In the genomic region with DNA sequence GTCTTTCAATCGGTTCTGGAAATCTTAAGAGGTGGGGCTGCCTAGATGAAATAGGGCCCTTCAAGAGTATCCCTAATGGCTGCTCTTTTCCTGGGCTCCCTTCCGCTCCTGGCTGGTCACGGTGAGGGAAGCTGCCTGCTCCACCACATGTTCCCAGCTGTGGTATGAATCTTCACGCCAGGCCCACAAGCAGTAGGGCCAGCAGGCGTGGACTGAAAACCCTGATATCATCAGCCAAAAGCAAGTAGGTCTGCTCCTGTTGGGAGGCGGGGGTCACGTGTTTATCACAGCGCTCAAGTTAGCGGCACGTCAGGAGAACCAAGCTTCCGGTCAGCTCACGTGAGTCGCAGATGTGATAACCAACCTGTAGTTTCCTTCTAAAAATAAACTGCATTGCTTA, we compare ENCODE assay signal across 23 mouse cellular contexts. TPM values are rescaled to one million over a fixed set of nuclear protein-coding genes. Genes with fewer than 3 reads are reported as not detected.
DNase-seq lines count a peak whose midpoint lies in the region; ATAC-seq and TF ChIP-seq lines count a peak whose summit lies in the region.
"Had no signal": no experiment of that assay in that cellular context is flagged by ENCODE, and none has a peak within 500 bp of the region (broad histone marks: within the 10 kb centered on the region; RNA-seq: fewer than 3 reads in every experiment).

No protein-coding gene starts in this region.

- no peaks in the 10 kb centered on the region for H3K36me3 ChIP-seq in heart, embryonic 11.5 days (ENCODE audit: control insufficient read depth, insufficient read depth, low read length)
- H3K36me3 ChIP-seq in CH12.LX (replicated peaks in 1 of 2; ENCODE audit: control insufficient read depth in 1 of 2, insufficient read depth in 1 of 2, low read length in 1 of 2), result no peaks in the 10 kb centered on the region
- H3K36me3 ChIP-seq: embryonic facial prominence, embryonic 15.5 days; forebrain, embryonic 10.5 days; hindbrain, embryonic 13.5 days; intestine, embryonic 15.5 days had no signal

- H3K27ac ChIP-seq in heart, embryonic 11.5 days (ENCODE audit: low read depth, low read length), result no peak overlapping the region
- no peak overlapping the region for H3K27ac ChIP-seq in CH12.LX (ENCODE audit: insufficient read depth, low read depth)
- H3K27ac ChIP-seq: embryonic facial prominence, embryonic 15.5 days; forebrain, embryonic 10.5 days; heart, embryonic 13.5 days; hindbrain, embryonic 13.5 days; intestine, embryonic 15.5 days had no signal

- TF ChIP-seq POLR2A in CH12.LX (IDR thresholded peaks at IDR 0.05; ENCODE audit: low read depth, low read length), result no peak

- dilution Hi-C loops in CH12.LX (cut with MboI; ENCODE audit: extremely low pct_ligation_motif_present, extremely low pct_unique_long_range_greater_than_20kb, low sequenced_read_pairs), result no loop called here

- no peaks in the 10 kb centered on the region for H3K9me3 ChIP-seq in heart, embryonic 11.5 days (replicated peaks; ENCODE audit: control insufficient read depth, low read length)
- peaks cover 5% of the 10 kb centered on the region for H3K9me3 ChIP-seq in CH12.LX (replicated peaks; ENCODE audit: low read length)
- H3K9me3 ChIP-seq: embryonic facial prominence, embryonic 15.5 days; hindbrain, embryonic 13.5 days; intestine, embryonic 15.5 days had no signal

- no peak for TF ChIP-seq EP300 in CH12.LX (IDR thresholded peaks at IDR 0.05; ENCODE audit: low read length)

- H3K4me3 ChIP-seq in heart, embryonic 11.5 days (ENCODE audit: low read depth, low read length), result no peak overlapping the region
- no peak overlapping the region for H3K4me3 ChIP-seq in CH12.LX (replicated peaks in 1 of 3; ENCODE audit: low read depth in 2 of 3, low read length in 2 of 3, poor library complexity in 1 of 3)
- H3K4me3 ChIP-seq: embryonic facial prominence, embryonic 15.5 days; erythroblast, embryonic 14.5 days; forebrain, embryonic 10.5 days; heart, embryonic 13.5 days; hindbrain, embryonic 13.5 days; intestine, embryonic 15.5 days had no signal

- H3K4me1 ChIP-seq in heart, embryonic 11.5 days (ENCODE audit: control insufficient read depth, insufficient read depth, low read length), result peaks cover 9% of the 10 kb centered on the region
- no peaks in the 10 kb centered on the region for H3K4me1 ChIP-seq in CH12.LX (ENCODE audit: control insufficient read depth in 1 of 2, insufficient read depth in 2 of 2)
- H3K4me1 ChIP-seq: forebrain, embryonic 10.5 days; hindbrain, embryonic 13.5 days; intestine, embryonic 15.5 days had no signal

- in situ Hi-C loops in CH12.LX (cut with MboI; ENCODE audit: low pct_ligation_motif_present, low pct_unique_long_range_greater_than_20kb, low sequenced_read_pairs), result no loop called here

- WGBS in heart, embryonic 11.5 days (ENCODE audit: insufficient replicate concordance), result 83% methylated on average over 13 of the region's 13 CpGs

- no peak overlapping the region for H3K4me2 ChIP-seq in heart, embryonic 11.5 days
- no peak overlapping the region for H3K4me2 ChIP-seq in CH12.LX (ENCODE audit: insufficient read depth, low read depth, poor library complexity, severe bottlenecking)
- H3K4me2 ChIP-seq: embryonic facial prominence, embryonic 15.5 days; heart, embryonic 13.5 days; hindbrain, embryonic 13.5 days; intestine, embryonic 15.5 days had no signal

- H3K79me2 ChIP-seq in CH12.LX (replicated peaks; ENCODE audit: control insufficient read depth, extremely low read depth, insufficient read depth, poor library complexity, severe bottlenecking), result no peaks in the 10 kb centered on the region

- ATAC-seq in heart, embryonic 11.5 days (replicated peaks; ENCODE audit: insufficient number of reproducible peaks, low FRiP score, low TSS enrichment), result no peak
- ATAC-seq: CD4-positive, CD25-positive, alpha-beta regulatory T cell, adult 4 months; forebrain, embryonic 14.5 days; intestine, embryonic 15.5 days had no signal

- H3K27me3 ChIP-seq in heart, embryonic 11.5 days (ENCODE audit: control insufficient read depth, insufficient read depth, low read length), result no peaks in the 10 kb centered on the region
- H3K27me3 ChIP-seq in CH12.LX (replicated peaks), result peaks cover 5% of the 10 kb centered on the region
- H3K27me3 ChIP-seq: embryonic facial prominence, embryonic 15.5 days; heart, embryonic 13.5 days; hindbrain, embryonic 13.5 days; intestine, embryonic 15.5 days had no signal

- no peak for TF ChIP-seq RAD21 in CH12.LX (IDR thresholded peaks at IDR 0.05; ENCODE audit: low read depth, low read length)

- peak; percentile 2 for DNase-seq in cerebellum, adult 8-10 months
- no peak for DNase-seq in cerebellum, adult 18-20 months
- DNase-seq in heart, adult 9 months (ENCODE audit: low spot score in 2 of 2), result peak; percentile 35 to 38
- DNase-seq in CH12.LX (ENCODE audit: extremely low read depth), result no peak
- peak; percentile 32 for DNase-seq in heart, postnatal 4 days
- no peak for DNase-seq in lung, adult 18-20 months
- DNase-seq: adrenal gland, adult 2 months; adrenal gland, postnatal 25 days; B cell, adult 2 months; cerebellum, adult 2 months; cerebellum, postnatal 14 days; embryo, embryonic 11 days; gastrocnemius, postnatal 10 days; kidney, adult 18-20 months had no signal

- TF ChIP-seq CTCF in CH12.LX (conservative IDR thresholded peaks at IDR 0.05 in 1 of 2, IDR thresholded peaks at IDR 0.05 in 1 of 2; ENCODE audit: low read depth in 2 of 2, low read length in 2 of 2), result no peak

- no peak overlapping the region for H3K9ac ChIP-seq in heart, embryonic 11.5 days (ENCODE audit: low read depth, low read length)
- H3K9ac ChIP-seq in CH12.LX (ENCODE audit: insufficient read depth, low read depth), result no peak overlapping the region
- H3K9ac ChIP-seq: embryonic facial prominence, embryonic 15.5 days; heart, embryonic 13.5 days; hindbrain, embryonic 13.5 days; intestine, embryonic 15.5 days had no signal

TF ChIP-seq in CH12.LX, 34 proteins besides CTCF, POLR2A, EP300 and RAD21:
- TF ChIP-seq BHLHE40 (IDR thresholded peaks at IDR 0.05; ENCODE audit: low read depth, low read length) (peak; percentile 33; the same call in 1 of the 2 replicates), KAT2A (IDR thresholded peaks at IDR 0.05; ENCODE audit: insufficient replicate concordance, low read length) (no peak), NELFE (IDR thresholded peaks at IDR 0.05; ENCODE audit: low read depth, low read length) (no peak)

RNA-seq across cellular contexts. Expression of a gene that starts 12.0 kb away (rescaled TPM):
- 11.4 and 12.2 TPM in 2 replicates for polyA plus RNA-seq in heart, embryonic 11.5 days (2014; fragmentation: Nextera tagmentation; extraction: Ambion mirVana)
- total RNA-seq in CH12.LX (2012; rRNA removed), result 0.81 and 0.88 TPM in 2 replicates
- 0.16 and 0.30 TPM in 2 replicates for total RNA-seq in CH12.LX (2014; rRNA removed)
- 1.4 and 1.8 TPM in 2 replicates for polyA plus RNA-seq in CH12.LX (2012; ENCODE audit: insufficient read length, low read depth)
- 1 to 10 TPM; 8.1 to 8.9 TPM for total RNA-seq in heart, postnatal 4 days (2021)

Comparison
In these comparisons a context has a peak if more than half of its experiments do, and no peak if none do; other contexts are left out.
1. DNase-seq: peak in cerebellum, adult 8-10 months (single experiment), heart, adult 9 months (2 of 2) and heart, postnatal 4 days (single experiment); none in cerebellum, adult 18-20 months (0 of 2), CH12.LX (single experiment) and lung, adult 18-20 months (0 of 2).
2. RNA of a gene that starts 12.0 kb away (total RNA-seq): 8.1 to 8.9 TPM in heart, postnatal 4 days; 0.16 to 0.88 TPM in CH12.LX; every median in the first group is over 4 times any median in the second.